Mouse (Mus musculus): ENCODE data around the gene Kcnk5. TPM values are rescaled to one million over a fixed set of nuclear protein-coding genes. Genes with fewer than 3 reads are reported as not detected.
A peak's percentile ranks its signal among the peaks of the same experiment; 100 is the strongest.

Kcnk5 gene
- polyA plus RNA-seq, 1 experiment from 2014 or later = 21.9 TPM

GRCm38 (mm10) chr14:20205747-20206146, 24.1 kb upstream of the Kcnk5 start:
- Histone ChIP-seq H3K27me3 (ENCODE audit: insufficient read depth, low read length) (no peaks in the 10 kb centered on the region), H3K9me3 (ENCODE audit: low read length) (no peaks in the 10 kb centered on the region), H3K4me3 (ENCODE audit: low read length) (no peak overlapping the region), H3K36me3 (ENCODE audit: insufficient read depth, low read length) (no peaks in the 10 kb centered on the region), H3K9ac (replicated peaks; ENCODE audit: low read length) (no peak overlapping the region), H3K27ac (ENCODE audit: low read length) (no peak overlapping the region), H3K4me2 (replicated peaks; ENCODE audit: low read depth, low read length) (no peak overlapping the region), H3K4me1 (ENCODE audit: insufficient read depth, low read length) (peaks cover 9% of the 10 kb centered on the region)
- WGBS = 94% methylated on average over 4 of the region's 4 CpGs
- no peak for ATAC-seq (ENCODE audit: low FRiP score, low TSS enrichment)

- H3K36me3 ChIP-seq (ENCODE audit: insufficient read depth, low read length) = no peaks in the 10 kb centered on the region
- no peak overlapping the region for H3K4me2 ChIP-seq (replicated peaks; ENCODE audit: low read depth, low read length)
- whole genome bisulfite sequencing = 49% methylated on average over 4 of the region's 4 CpGs
- H3K27me3 ChIP-seq (ENCODE audit: insufficient read depth, low read length) = no peaks in the 10 kb centered on the region
- H3K9me3 ChIP-seq (ENCODE audit: low read length) = no peaks in the 10 kb centered on the region
- no peak overlapping the region for H3K27ac ChIP-seq (ENCODE audit: low read length)
- no peak overlapping the region for H3K9ac ChIP-seq (replicated peaks; ENCODE audit: low read length)
- peak; percentile 59; the same call in 1 of the 2 replicates for ATAC-seq (ENCODE audit: low FRiP score, low TSS enrichment)
- no peak overlapping the region for H3K4me3 ChIP-seq (ENCODE audit: low read length)
- peaks cover 5% of the 10 kb centered on the region for H3K4me1 ChIP-seq (ENCODE audit: insufficient read depth, low read length)
These were observed 21.7 kb upstream of the Kcnk5 start for GRCm38 (mm10) chr14:20203301-20203700.

GRCm38 (mm10) chr14:20202655-20203181, 21.1 kb upstream of the Kcnk5 start:
- no peak for ATAC-seq (ENCODE audit: low FRiP score, low TSS enrichment)
- Histone ChIP-seq H3K27ac (ENCODE audit: low read length) (no peak overlapping the region), H3K4me2 (replicated peaks; ENCODE audit: low read depth, low read length) (no peak overlapping the region), H3K9me3 (ENCODE audit: low read length) (no peaks in the 10 kb centered on the region), H3K4me1 (ENCODE audit: insufficient read depth, low read length) (no peaks in the 10 kb centered on the region), H3K9ac (replicated peaks; ENCODE audit: low read length) (no peak overlapping the region), H3K4me3 (ENCODE audit: low read length) (no peak overlapping the region), H3K36me3 (ENCODE audit: insufficient read depth, low read length) (no peaks in the 10 kb centered on the region), H3K27me3 (ENCODE audit: insufficient read depth, low read length) (no peaks in the 10 kb centered on the region)
- WGBS = 94% methylated on average over 5 of the region's 5 CpGs

GRCm38 (mm10) chr14:20201066-20201683, 19.6 kb upstream of the Kcnk5 start:
- Histone ChIP-seq H3K4me3 (ENCODE audit: low read length) (no peak overlapping the region), H3K36me3 (ENCODE audit: insufficient read depth, low read length) (no peaks in the 10 kb centered on the region), H3K27me3 (ENCODE audit: insufficient read depth, low read length) (no peaks in the 10 kb centered on the region), H3K9me3 (ENCODE audit: low read length) (no peaks in the 10 kb centered on the region), H3K9ac (replicated peaks; ENCODE audit: low read length) (no peak overlapping the region), H3K27ac (ENCODE audit: low read length) (no peak overlapping the region), H3K4me2 (replicated peaks; ENCODE audit: low read depth, low read length) (no peak overlapping the region), H3K4me1 (ENCODE audit: insufficient read depth, low read length) (no peaks in the 10 kb centered on the region)
- ATAC-seq (ENCODE audit: low FRiP score, low TSS enrichment) = no peak
- WGBS = 40% methylated on average over 8 of the region's 8 CpGs

GRCm38 (mm10) chr14:20193103-20193715, 11.6 kb upstream of the Kcnk5 start:
- H3K36me3 ChIP-seq (ENCODE audit: insufficient read depth, low read length) = no peaks in the 10 kb centered on the region
- no peak for ATAC-seq (ENCODE audit: low FRiP score, low TSS enrichment)
- 0 out of 2 replicates have a peak, but pooled peaks cover 5% of the 10 kb centered on the region for H3K4me1 ChIP-seq (ENCODE audit: insufficient read depth, low read length)
- H3K4me3 ChIP-seq (ENCODE audit: low read length) = no peak overlapping the region
- WGBS = 52% methylated on average over 4 of the region's 4 CpGs
- no peak overlapping the region for H3K4me2 ChIP-seq (replicated peaks; ENCODE audit: low read depth, low read length)
- no peak overlapping the region for H3K27ac ChIP-seq (ENCODE audit: low read length)
- H3K9me3 ChIP-seq (ENCODE audit: low read length) = no peaks in the 10 kb centered on the region
- H3K27me3 ChIP-seq (ENCODE audit: insufficient read depth, low read length) = no peaks in the 10 kb centered on the region
- no peak overlapping the region for H3K9ac ChIP-seq (replicated peaks; ENCODE audit: low read length)

GRCm38 (mm10) chr14:20191136-20191735, 9.6 kb upstream of the Kcnk5 start:
- no peak for ATAC-seq (ENCODE audit: low FRiP score, low TSS enrichment)
- no peak overlapping the region for H3K4me3 ChIP-seq (ENCODE audit: low read length)
- H3K27ac ChIP-seq (ENCODE audit: low read length) = no peak overlapping the region
- H3K9me3 ChIP-seq (ENCODE audit: low read length) = no peaks in the 10 kb centered on the region
- H3K9ac ChIP-seq (replicated peaks; ENCODE audit: low read length) = no peak overlapping the region
- H3K4me1 ChIP-seq (ENCODE audit: insufficient read depth, low read length) = 0 out of 2 replicates have a peak, but pooled peaks cover 5% of the 10 kb centered on the region
- WGBS = 84% methylated on average over 5 of the region's 5 CpGs
- no peak overlapping the region for H3K4me2 ChIP-seq (replicated peaks; ENCODE audit: low read depth, low read length)
- no peaks in the 10 kb centered on the region for H3K27me3 ChIP-seq (ENCODE audit: insufficient read depth, low read length)
- no peaks in the 10 kb centered on the region for H3K36me3 ChIP-seq (ENCODE audit: insufficient read depth, low read length)

GRCm38 (mm10) chr14:20189751-20190150, 8.1 kb upstream of the Kcnk5 start:
- Histone ChIP-seq H3K9me3 (ENCODE audit: low read length) (no peaks in the 10 kb centered on the region), H3K27ac (ENCODE audit: low read length) (no peak overlapping the region), H3K9ac (replicated peaks; ENCODE audit: low read length) (no peak overlapping the region), H3K27me3 (ENCODE audit: insufficient read depth, low read length) (no peaks in the 10 kb centered on the region), H3K4me3 (ENCODE audit: low read length) (no peak overlapping the region), H3K36me3 (ENCODE audit: insufficient read depth, low read length) (no peaks in the 10 kb centered on the region), H3K4me1 (ENCODE audit: insufficient read depth, low read length) (0 out of 2 replicates have a peak, but pooled peaks cover 5% of the 10 kb centered on the region), H3K4me2 (replicated peaks; ENCODE audit: low read depth, low read length) (no peak overlapping the region)
- 57% methylated on average over 2 of the region's 2 CpGs for WGBS
- ATAC-seq (ENCODE audit: low FRiP score, low TSS enrichment) = peak; percentile 46; the same call in 1 of the 2 replicates

- Histone ChIP-seq H3K4me2 (replicated peaks; ENCODE audit: low read depth, low read length) (no peak overlapping the region), H3K27me3 (ENCODE audit: insufficient read depth, low read length) (no peaks in the 10 kb centered on the region), H3K9me3 (ENCODE audit: low read length) (no peaks in the 10 kb centered on the region), H3K27ac (ENCODE audit: low read length) (no peak overlapping the region), H3K36me3 (ENCODE audit: insufficient read depth, low read length) (no peaks in the 10 kb centered on the region), H3K9ac (replicated peaks; ENCODE audit: low read length) (no peak overlapping the region), H3K4me1 (ENCODE audit: insufficient read depth, low read length) (peaks cover 10% of the 10 kb centered on the region; the same call in 1 of the 2 replicates), H3K4me3 (ENCODE audit: low read length) (no peak overlapping the region)
- WGBS = 85% methylated on average over 9 of the region's 9 CpGs
- no peak for ATAC-seq (ENCODE audit: low FRiP score, low TSS enrichment)
These were observed 3.8 kb upstream of the Kcnk5 start for GRCm38 (mm10) chr14:20185426-20185825.

GRCm38 (mm10) chr14:20183701-20184100, 2.1 kb upstream of the Kcnk5 start:
- Histone ChIP-seq H3K4me1 (ENCODE audit: insufficient read depth, low read length) (peaks cover 20% of the 10 kb centered on the region), H3K27ac (ENCODE audit: low read length) (no peak overlapping the region), H3K36me3 (ENCODE audit: insufficient read depth, low read length) (no peaks in the 10 kb centered on the region), H3K27me3 (ENCODE audit: insufficient read depth, low read length) (no peaks in the 10 kb centered on the region), H3K9ac (replicated peaks; ENCODE audit: low read length) (0 out of 2 replicates have a peak overlapping the region, but pooled peaks have one; percentile 27), H3K4me3 (ENCODE audit: low read length) (no peak overlapping the region), H3K4me2 (replicated peaks; ENCODE audit: low read depth, low read length) (no peak overlapping the region), H3K9me3 (ENCODE audit: low read length) (no peaks in the 10 kb centered on the region)
- ATAC-seq (ENCODE audit: low FRiP score, low TSS enrichment) = no peak
- WGBS = 55% methylated on average over 5 of the region's 5 CpGs

GRCm38 (mm10) chr14:20182596-20182995, 987 bp upstream of the Kcnk5 start:
- WGBS = 74% methylated on average over 7 of the region's 7 CpGs
- H3K4me1 ChIP-seq (ENCODE audit: insufficient read depth, low read length) = peaks cover 28% of the 10 kb centered on the region
- no peak overlapping the region for H3K4me2 ChIP-seq (replicated peaks; ENCODE audit: low read depth, low read length)

More at GRCm38 (mm10) chr14:20182596-20182995, 987 bp upstream of the Kcnk5 start:
- no peak for ATAC-seq (ENCODE audit: low FRiP score, low TSS enrichment)
- no peaks in the 10 kb centered on the region for H3K27me3 ChIP-seq (ENCODE audit: insufficient read depth, low read length)
- no peaks in the 10 kb centered on the region for H3K36me3 ChIP-seq (ENCODE audit: insufficient read depth, low read length)
- no peak overlapping the region for H3K4me3 ChIP-seq (ENCODE audit: low read length)
- H3K9ac ChIP-seq (replicated peaks; ENCODE audit: low read length) = no peak overlapping the region
- H3K9me3 ChIP-seq (ENCODE audit: low read length) = no peaks in the 10 kb centered on the region
- H3K27ac ChIP-seq (ENCODE audit: low read length) = no peak overlapping the region
